Mouse (Mus musculus): ENCODE measurements at regions not wholly inside any gene's neighbourhood (a gene's known extent, or its start where the extent isn't known, plus 50 kb on each side); places are given as distances from the start of the nearest gene placed in this dataset.

GRCm38 (mm10) chr8:126232521-126232920 lies 65.8 kb upstream of the Slc35f3 start:
- Histone ChIP-seq H3K27me3 (ENCODE audit: control insufficient read depth in 1 of 2, insufficient read depth in 2 of 2, low read length in 2 of 2) (no peaks in the 10 kb centered on the region), H3K79me2 (ENCODE audit: control insufficient read depth, insufficient read depth, low read length, poor library complexity) (no peaks in the 10 kb centered on the region)
- TF ChIP-seq ETS1 (IDR thresholded peaks at IDR 0.05; ENCODE audit: low read depth, low read length) (no peak), USF1 (IDR thresholded peaks at IDR 0.05; ENCODE audit: low read depth, low read length) (no peak), TCF12 (IDR thresholded peaks at IDR 0.05; ENCODE audit: low read depth, low read length) (no peak), NRF1 (IDR thresholded peaks at IDR 0.05; ENCODE audit: insufficient read depth, low read depth, low read length, poor library complexity, severe bottlenecking) (no peak), JUND (IDR thresholded peaks at IDR 0.05; ENCODE audit: low read depth, low read length) (no peak), NELFE (IDR thresholded peaks at IDR 0.05; ENCODE audit: low read depth, low read length) (no peak), POLR2A (IDR thresholded peaks at IDR 0.05; ENCODE audit: control insufficient read depth in 1 of 2, insufficient read depth in 1 of 2, low read depth in 1 of 2, low read length in 2 of 2, poor library complexity in 1 of 2) (no peak), UBTF (IDR thresholded peaks at IDR 0.05; ENCODE audit: borderline replicate concordance, insufficient read depth, low read depth, low read length) (no peak), ZMIZ1 (IDR thresholded peaks at IDR 0.05; ENCODE audit: low read depth, low read length) (no peak), MXI1 (IDR thresholded peaks at IDR 0.05; ENCODE audit: low read depth, low read length) (no peak), RCOR1 (IDR thresholded peaks at IDR 0.05; ENCODE audit: low read depth, low read length) (no peak), KAT2A (conservative IDR thresholded peaks at IDR 0.05; ENCODE audit: low read depth, low read length) (no peak)

DNA sequence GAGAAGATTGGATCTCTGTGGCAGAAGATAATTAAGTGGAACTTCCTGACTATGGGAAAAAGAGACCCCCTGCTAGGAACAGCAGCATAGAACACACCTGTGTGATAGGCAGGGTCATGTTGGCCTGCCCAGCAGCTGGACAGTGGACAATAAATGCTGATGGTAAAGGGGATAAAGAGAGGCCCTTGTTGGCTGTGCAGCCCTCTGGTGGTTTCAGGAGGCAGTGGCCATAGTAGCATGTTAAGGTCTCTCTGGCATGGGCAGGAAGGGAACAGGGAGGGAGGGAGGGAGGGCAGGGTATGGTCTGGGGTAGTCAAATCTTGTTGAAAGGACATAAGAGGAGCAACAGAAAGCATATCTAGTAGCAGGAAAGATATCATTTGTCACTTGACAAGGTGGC lies 58.7 kb upstream of the Slc35f3 start:
- TF ChIP-seq CTCF (IDR thresholded peaks at IDR 0.05 in 2 of 3, conservative IDR thresholded peaks at IDR 0.05 in 1 of 3; ENCODE audit: control insufficient read depth in 1 of 3, insufficient read depth in 1 of 3, low read depth in 2 of 3, low read length in 3 of 3, poor library complexity in 1 of 3, severe bottlenecking in 1 of 3) (no peak), RAD21 (IDR thresholded peaks at IDR 0.05; ENCODE audit: low read depth, low read length) (no peak), E2F4 (IDR thresholded peaks at IDR 0.05; ENCODE audit: borderline replicate concordance, low read depth, low read length) (no peak), MEF2A (IDR thresholded peaks at IDR 0.05; ENCODE audit: extremely low read depth, insufficient replicate concordance, low read depth, low read length, poor library complexity, severe bottlenecking) (no peak), KAT2A (conservative IDR thresholded peaks at IDR 0.05; ENCODE audit: low read depth, low read length) (no peak), UBTF (IDR thresholded peaks at IDR 0.05; ENCODE audit: borderline replicate concordance, insufficient read depth, low read depth, low read length) (no peak), USF1 (IDR thresholded peaks at IDR 0.05; ENCODE audit: low read depth, low read length) (no peak), JUND (IDR thresholded peaks at IDR 0.05; ENCODE audit: low read depth, low read length) (no peak), ZC3H11A (IDR thresholded peaks at IDR 0.05; ENCODE audit: low read depth, low read length) (no peak), SIN3A (IDR thresholded peaks at IDR 0.05; ENCODE audit: low read length) (no peak), POLR2A (IDR thresholded peaks at IDR 0.05; ENCODE audit: control insufficient read depth in 1 of 2, insufficient read depth in 1 of 2, low read depth in 1 of 2, low read length in 2 of 2, poor library complexity in 1 of 2) (no peak), TCF12 (IDR thresholded peaks at IDR 0.05; ENCODE audit: low read depth, low read length) (no peak), MYB (IDR thresholded peaks at IDR 0.05; ENCODE audit: low read depth, low read length) (no peak), MYC (IDR thresholded peaks at IDR 0.05; ENCODE audit: low read depth, low read length) (no peak), NRF1 (IDR thresholded peaks at IDR 0.05; ENCODE audit: insufficient read depth, low read depth, low read length, poor library complexity, severe bottlenecking) (no peak), USF2 (IDR thresholded peaks at IDR 0.05; ENCODE audit: borderline replicate concordance in 1 of 2, insufficient read depth in 1 of 2, low read depth in 1 of 2, low read length in 2 of 2) (no peak), GABPA (IDR thresholded peaks at IDR 0.05; ENCODE audit: low read depth, low read length) (no peak), MXI1 (IDR thresholded peaks at IDR 0.05; ENCODE audit: low read depth, low read length) (no peak), MAX (IDR thresholded peaks at IDR 0.05; ENCODE audit: low read length) (no peak), EP300 (IDR thresholded peaks at IDR 0.05; ENCODE audit: low read depth in 1 of 2, low read length in 2 of 2) (no peak)
- H3K4me3 ChIP-seq (ENCODE audit: control insufficient read depth in 1 of 2, insufficient read depth in 1 of 2, low read depth in 2 of 2, low read length in 2 of 2), result no peak overlapping the region
- H3K27me3 ChIP-seq (ENCODE audit: control insufficient read depth in 1 of 2, insufficient read depth in 2 of 2, low read length in 2 of 2), result no peaks in the 10 kb centered on the region
- H3K9ac ChIP-seq (ENCODE audit: control insufficient read depth, low read depth, low read length, poor library complexity, severe bottlenecking), result no peak overlapping the region
- no peaks in the 10 kb centered on the region for H3K9me3 ChIP-seq (replicated peaks; ENCODE audit: insufficient read depth, low read length)
- no peak for DNase-seq (ENCODE audit: low read depth, low spot score)
- no peak overlapping the region for H3K27ac ChIP-seq (ENCODE audit: control insufficient read depth, low read depth, low read length)
- no peaks in the 10 kb centered on the region for H3K36me3 ChIP-seq (ENCODE audit: control insufficient read depth in 1 of 2, insufficient read depth in 2 of 2, low read length in 2 of 2)
- H3K79me2 ChIP-seq (ENCODE audit: control insufficient read depth, insufficient read depth, low read length, poor library complexity), result no peaks in the 10 kb centered on the region
- no peaks in the 10 kb centered on the region for H3K4me1 ChIP-seq (ENCODE audit: control insufficient read depth in 1 of 2, insufficient read depth in 2 of 2, low read length in 2 of 2)

More at GRCm38 (mm10) chr8:126232521-126232920, 65.8 kb upstream of the Slc35f3 start:
- no peak for DNase-seq (ENCODE audit: low read depth, low spot score)
- no peaks in the 10 kb centered on the region for H3K4me1 ChIP-seq (ENCODE audit: control insufficient read depth in 1 of 2, insufficient read depth in 2 of 2, low read length in 2 of 2)
- no peak overlapping the region for H3K9ac ChIP-seq (ENCODE audit: control insufficient read depth, low read depth, low read length, poor library complexity, severe bottlenecking)
- no peak overlapping the region for H3K4me3 ChIP-seq (ENCODE audit: control insufficient read depth in 1 of 2, insufficient read depth in 1 of 2, low read depth in 2 of 2, low read length in 2 of 2)
- no peaks in the 10 kb centered on the region for H3K9me3 ChIP-seq (replicated peaks; ENCODE audit: insufficient read depth, low read length)
- no peak overlapping the region for H3K27ac ChIP-seq (ENCODE audit: control insufficient read depth, low read depth, low read length)
- H3K36me3 ChIP-seq (ENCODE audit: control insufficient read depth in 1 of 2, insufficient read depth in 2 of 2, low read length in 2 of 2), result no peaks in the 10 kb centered on the region

All from MEL (cell line).